Mouse (Mus musculus) olfactory bulb, adult 2 months (tissue): ENCODE measurements around the gene Fcrlb.

ENCODE experiments used
- CTCF ChIP-seq: fragments of 200-500 bp; IDR thresholded peaks from 2 replicates; pipeline ENCODE4 v1.5.1; 2012; ENCODE audit warnings: low read depth, mild to moderate bottlenecking, low read length, moderate library complexity; ENCODE audit not compliant: insufficient read depth
- POLR2A ChIP-seq: fragments of 200-500 bp; IDR thresholded peaks from 2 replicates; pipeline ENCODE4 v1.6.1; 2012; ENCODE audit warnings: mild to moderate bottlenecking, low read depth, low read length, moderate library complexity; ENCODE audit not compliant: insufficient read depth

DNA sequence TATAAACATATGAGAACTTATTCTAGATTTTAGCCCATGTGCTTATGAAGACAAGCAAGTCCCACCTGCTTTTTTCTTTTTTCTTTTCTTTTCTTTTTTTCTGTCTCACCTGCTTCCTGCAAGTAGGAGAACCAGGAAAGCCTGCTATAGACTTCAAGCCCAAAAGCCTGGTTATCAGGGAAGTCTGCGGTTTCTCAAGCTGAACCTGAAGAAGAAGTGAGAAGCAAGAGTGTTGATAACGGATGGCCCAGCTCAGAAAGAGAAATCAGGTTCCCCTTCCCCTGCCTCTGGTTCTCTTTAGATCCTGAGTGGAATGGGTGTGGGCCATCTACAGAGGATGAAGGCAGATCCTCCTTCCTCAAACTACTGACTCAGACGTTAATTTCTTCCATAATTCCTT is 19.3 kb upstream of the Fcrlb start:
- TF ChIP-seq POLR2A (no peak), CTCF (no peak)
